Mouse (Mus musculus) CH12.LX (cell line): Measurements from ENCODE around the gene Hist2h2ac. TPM values are rescaled to one million over a fixed set of nuclear protein-coding genes. Genes with fewer than 3 reads are reported as not detected.
"Not testable (repeated sequence)": the region's sequence is repeated elsewhere in the genome, so short reads cannot be mapped to it uniquely, and the experiment has no call there.

Experiments
- DNase-seq: peaks from one replicate; pipeline ENCODE4 v3.0.0-alpha.2; 2013; ENCODE audit errors: extremely low read depth
- H3K27ac ChIP-seq: 2 replicates; pipeline ENCODE4 v1.5.1; 2012; ENCODE audit warnings: low read depth, mild to moderate bottlenecking, control low read depth, moderate library complexity; ENCODE audit not compliant: insufficient read depth
- H3K27me3 ChIP-seq: replicated peaks from 2 replicates; pipeline ENCODE3; 2012; ENCODE audit warnings: inconsistent platforms
- H3K36me3 ChIP-seq, 2 experiments: replicated peaks in 1 of 2; 2 replicates each; pipeline versions ENCODE3 to v1.6.1; 2012; ENCODE audit warnings: inconsistent platforms in 1 of 2, low read length in 1 of 2, mild to moderate bottlenecking in 1 of 2, mixed read lengths in 1 of 2, moderate library complexity in 1 of 2; ENCODE audit not compliant: control insufficient read depth in 1 of 2, insufficient read depth in 1 of 2
- H3K4me1 ChIP-seq, 2 experiments: 2 replicates each; pipeline ENCODE4 v1.6.1; 2012; ENCODE audit warnings: inconsistent platforms in 1 of 2, moderate library complexity in 1 of 2; ENCODE audit not compliant: insufficient read depth in 2 of 2, control insufficient read depth in 1 of 2
- H3K4me2 ChIP-seq: 2 replicates; pipeline ENCODE4 v1.6.1; 2012; ENCODE audit warnings: low read depth, mild to moderate bottlenecking, control low read depth; ENCODE audit not compliant: poor library complexity, insufficient read depth, severe bottlenecking
- H3K4me3 ChIP-seq, 3 experiments: fragments of 150-350 bp in 1 of 3; sonication (generic) in 1 of 3; replicated peaks in 1 of 3; 2 replicates each; pipeline versions ENCODE3 to v1.5.1; 2011 to 2012; ENCODE audit warnings: low read depth in 2 of 3, low read length in 2 of 3, mild to moderate bottlenecking in 2 of 3, moderate library complexity in 2 of 3, control low read depth in 1 of 3, improper control_type of control experiment in 1 of 3, inconsistent platforms in 1 of 3, mixed read lengths in 1 of 3; ENCODE audit not compliant: poor library complexity in 1 of 3
- H3K79me2 ChIP-seq: replicated peaks from 2 replicates; pipeline ENCODE4 v1.6.1; 2012; ENCODE audit warnings: mild to moderate bottlenecking, moderate library complexity; ENCODE audit not compliant: control insufficient read depth, poor library complexity, insufficient read depth, severe bottlenecking; ENCODE audit errors: extremely low read depth
- H3K9ac ChIP-seq: 2 replicates; pipeline ENCODE4 v1.6.1; 2012; ENCODE audit warnings: low read depth, mild to moderate bottlenecking, control low read depth, moderate library complexity; ENCODE audit not compliant: insufficient read depth
- H3K9me3 ChIP-seq: replicated peaks from 2 replicates; pipeline ENCODE3; 2012; ENCODE audit warnings: low read length, inconsistent platforms, mixed read lengths
- BHLHE40 ChIP-seq: IDR thresholded peaks from 2 replicates; pipeline ENCODE4 v1.6.1; 2011; ENCODE audit warnings: mild to moderate bottlenecking, low read depth, low read length, improper control_type of control experiment
- CHD2 ChIP-seq: IDR thresholded peaks from 2 replicates; pipeline ENCODE4 v1.6.1; 2011; ENCODE audit warnings: low read length, improper control_type of control experiment
- ELF1 ChIP-seq: IDR thresholded peaks from 2 replicates; pipeline ENCODE4 v1.6.1; 2014; ENCODE audit warnings: low read depth, mild to moderate bottlenecking, inconsistent platforms, low read length, improper control_type of control experiment
- EP300 ChIP-seq: IDR thresholded peaks from 2 replicates; pipeline ENCODE4 v1.6.1; 2011; ENCODE audit warnings: low read length, improper control_type of control experiment
- GABPA ChIP-seq: IDR thresholded peaks from 2 replicates; pipeline ENCODE4 v1.6.1; 2012; ENCODE audit warnings: low read depth, low read length, improper control_type of control experiment, inconsistent platforms; ENCODE audit not compliant: insufficient replicate concordance
- HCFC1 ChIP-seq: IDR thresholded peaks from 2 replicates; pipeline ENCODE4 v1.6.1; 2012; ENCODE audit warnings: low read depth, mild to moderate bottlenecking, inconsistent platforms, low read length, improper control_type of control experiment
- KAT2A ChIP-seq: IDR thresholded peaks from 2 replicates; pipeline ENCODE4 v1.6.1; 2012; ENCODE audit warnings: low read length, improper control_type of control experiment, inconsistent platforms; ENCODE audit not compliant: insufficient replicate concordance
- MAFK ChIP-seq: IDR thresholded peaks from 2 replicates; pipeline ENCODE4 v1.6.1; 2011; ENCODE audit warnings: low read length, improper control_type of control experiment; ENCODE audit not compliant: insufficient replicate concordance
- MAZ ChIP-seq: IDR thresholded peaks from 2 replicates; pipeline ENCODE4 v1.6.1; 2012; ENCODE audit warnings: low read depth, mild to moderate bottlenecking, inconsistent platforms, low read length, improper control_type of control experiment, moderate library complexity
- MEF2A ChIP-seq: IDR thresholded peaks from 2 replicates; pipeline ENCODE4 v1.6.1; 2014; ENCODE audit warnings: low read depth, mild to moderate bottlenecking, inconsistent platforms, low read length, improper control_type of control experiment, borderline replicate concordance
- NELFE ChIP-seq: IDR thresholded peaks from 2 replicates; pipeline ENCODE4 v1.6.1; 2011; ENCODE audit warnings: low read depth, low read length, improper control_type of control experiment
- NRF1 ChIP-seq: IDR thresholded peaks from 2 replicates; pipeline ENCODE4 v1.6.1; 2014; ENCODE audit warnings: low read depth, mild to moderate bottlenecking, inconsistent platforms, low read length, improper control_type of control experiment, moderate library complexity
- POLR2A ChIP-seq: IDR thresholded peaks from 2 replicates; pipeline ENCODE4 v1.6.1; 2011; ENCODE audit warnings: low read depth, mild to moderate bottlenecking, improper control_type of control experiment, low read length
- POLR2AphosphoS2 ChIP-seq: IDR thresholded peaks from 2 replicates; pipeline ENCODE4 v1.6.1; 2011; ENCODE audit warnings: low read depth, low read length, improper control_type of control experiment
- SMC3 ChIP-seq: IDR thresholded peaks from 2 replicates; pipeline ENCODE4 v1.6.1; 2011; ENCODE audit warnings: low read depth, low read length, improper control_type of control experiment
- TBP ChIP-seq: conservative IDR thresholded peaks from 2 replicates; pipeline ENCODE4 v1.6.1; 2011; ENCODE audit warnings: low read depth, low read length, improper control_type of control experiment
- TCF12 ChIP-seq: IDR thresholded peaks from 2 replicates; pipeline ENCODE4 v1.6.1; 2014; ENCODE audit warnings: low read depth, mild to moderate bottlenecking, inconsistent platforms, low read length, improper control_type of control experiment
- UBTF ChIP-seq: IDR thresholded peaks from 2 replicates; pipeline ENCODE4 v1.6.1; 2012; ENCODE audit warnings: low read depth, mild to moderate bottlenecking, inconsistent platforms, low read length, improper control_type of control experiment, moderate library complexity
- USF1 ChIP-seq: IDR thresholded peaks from 2 replicates; pipeline ENCODE4 v1.6.1; 2014; ENCODE audit warnings: low read depth, mild to moderate bottlenecking, inconsistent platforms, low read length, improper control_type of control experiment
- ZMIZ1 ChIP-seq: IDR thresholded peaks from 2 replicates; pipeline ENCODE4 v1.6.1; 2012; ENCODE audit warnings: low read depth, mild to moderate bottlenecking, inconsistent platforms, low read length, improper control_type of control experiment
- dilution Hi-C: fragments of 300-500 bp; cut with MboI; formaldehyde crosslinking; loops from 2 replicates; pipeline ENCODE4 v1.14.3; 2020; ENCODE audit warnings: low sequenced_read_pairs; ENCODE audit not compliant: extremely low pct_unique_long_range_greater_than_20kb, extremely low pct_ligation_motif_present
- in situ Hi-C: fragments of 300-500 bp; cut with MboI; formaldehyde crosslinking; loops from 3 replicates; pipeline ENCODE4 v1.14.3; 2019; ENCODE audit warnings: low sequenced_read_pairs, low pct_ligation_motif_present, low pct_unique_long_range_greater_than_20kb, mixed read lengths
- polyA plus RNA-seq: library from polyadenylated mRNA; unstranded; fragments of >175 nt; gene quantifications from 2 replicates; pipeline ENCODE4 v1.2.1, GENCODE M21; 2012; ENCODE audit warnings: low read depth; ENCODE audit not compliant: insufficient read length
- total RNA-seq, 2 experiments: library from RNA; depleted of rRNA; stranded (reverse); fragments of 300-350 nt in 1 of 2; fragments of >200 nt in 1 of 2; gene quantifications; 2 replicates each; pipeline ENCODE4 v1.2.3; 2012 to 2014

The Hist2h2ac gene
- total and polyA plus RNA-seq, 3 experiments = 1.5 to 1,185 (median 53.9) TPM

- no peak; the same call in 1 of the 2 replicates for TF ChIP-seq HCFC1
- TF ChIP-seq MAFK = no peak
- TF ChIP-seq KAT2A = no peak
- no peak for TF ChIP-seq SMC3
- no peak for TF ChIP-seq MEF2A
- no peak for TF ChIP-seq BHLHE40
- peak; percentile 47; the same call in 1 of the 2 replicates for TF ChIP-seq ZMIZ1
- no peak for TF ChIP-seq USF1
- TF ChIP-seq GABPA = no peak
- TF ChIP-seq UBTF = no peak
- no peak for TF ChIP-seq EP300
Measured at GRCm38 (mm10) chr3:96243921-96244572, 23.4 kb upstream of the Hist2h2ac start (continued).

GRCm38 (mm10) chr3:96240799-96241197, 20.1 kb upstream of the Hist2h2ac start:
- Histone ChIP-seq H3K9ac (peak overlapping the region; percentile 95), H3K36me3 (no peaks in the 10 kb centered on the region), H3K79me2 (no peaks in the 10 kb centered on the region), H3K27me3 (no peaks in the 10 kb centered on the region), H3K4me2 (no peak overlapping the region), H3K9me3 (no peaks in the 10 kb centered on the region), H3K4me3 (peak overlapping the region in 2 of 3 experiments; percentile 20 to 40), H3K27ac (peak overlapping the region; percentile 57; the same call in 1 of the 2 replicates), H3K4me1 (peaks cover 10 to 42% of the 10 kb centered on the region in 2 experiments)
- in situ Hi-C loops = no loop called here
- dilution Hi-C loops = no loop called here
- DNase-seq = no peak
- TF ChIP-seq CHD2 (no peak), NELFE (peak; percentile 32; the same call in 1 of the 2 replicates), MAZ (no peak)

GRCm38 (mm10) chr3:96239949-96240798, 19.5 kb upstream of the Hist2h2ac start, which contains the start of gene Hist2h2aa2:
Gene Hist2h2aa2 (minus strand): TSS chr3:96240276.
- H3K79me2 ChIP-seq, H3K27me3 ChIP-seq, H3K36me3 ChIP-seq, in situ Hi-C loops, dilution Hi-C loops, H3K4me2 ChIP-seq, H3K9me3 ChIP-seq: not testable (repeated sequence)
- H3K9ac ChIP-seq = peak within 1 kb of the TSS; percentile 95
- peak; percentile 63 for DNase-seq
- peak within 1 kb of the TSS; percentile 39 to 68 (median 40) for H3K4me3 ChIP-seq
- H3K27ac ChIP-seq = peak within 1 kb of the TSS; percentile 98
- TF ChIP-seq POLR2A = peak; percentile 61
- TF ChIP-seq NRF1 = peak; percentile 45; the same call in 1 of the 2 replicates
- peak; percentile 53; the same call in 1 of the 2 replicates for TF ChIP-seq NELFE
- peak; percentile 6; the same call in 1 of the 2 replicates for TF ChIP-seq POLR2AphosphoS2
- TF ChIP-seq ZMIZ1 = peak; percentile 69; the same call in 1 of the 2 replicates
- TF ChIP-seq TCF12 = peak; percentile 86
- peak; percentile 73; the same call in 1 of the 2 replicates for TF ChIP-seq TBP
- 0 out of 2 replicates have a peak, but pooled peaks have one; percentile 17 for TF ChIP-seq ELF1
- peaks cover 10 to 48% of the 10 kb centered on the region in 2 experiments for H3K4me1 ChIP-seq
